Mouse (Mus musculus) heart, embryonic 11.5 days (tissue): ENCODE measurements around the gene Rtn3. TPM values are rescaled to one million over a fixed set of nuclear protein-coding genes. Genes with fewer than 3 reads are reported as not detected.
"Not testable (repeated sequence)": the region's sequence is repeated elsewhere in the genome, so short reads cannot be mapped to it uniquely, and the experiment has no call there.

Source experiments
- ATAC-seq: fragments of 200-750 bp; cut with Nextera tagmentation; replicated peaks from 2 replicates; pipeline ENCODE4 v1.8.0; 2017; ENCODE audit warnings: moderate library complexity; ENCODE audit not compliant: insufficient number of reproducible peaks, low FRiP score, low TSS enrichment
- H3K27ac ChIP-seq: fragments of 300-500 bp; sonication (generic); 2 replicates; pipeline ENCODE4 v1.5.1; 2014; ENCODE audit warnings: mild to moderate bottlenecking, low read depth, low read length
- H3K27me3 ChIP-seq: fragments of 300-500 bp; sonication (generic); 2 replicates; pipeline ENCODE4 v1.6.1; 2014; ENCODE audit warnings: mild to moderate bottlenecking, low read length, mixed read lengths; ENCODE audit not compliant: control insufficient read depth, insufficient read depth
- H3K36me3 ChIP-seq: fragments of 300-500 bp; sonication (generic); 2 replicates; pipeline ENCODE4 v1.6.1; 2014; ENCODE audit warnings: mild to moderate bottlenecking, low read length, moderate library complexity, mixed read lengths; ENCODE audit not compliant: control insufficient read depth, insufficient read depth
- H3K4me1 ChIP-seq: fragments of 300-500 bp; sonication (generic); 2 replicates; pipeline ENCODE4 v1.6.1; 2014; ENCODE audit warnings: low read length; ENCODE audit not compliant: control insufficient read depth, insufficient read depth
- H3K4me2 ChIP-seq: fragments of 300-500 bp; sonication (generic); 2 replicates; pipeline ENCODE4 v1.6.1; 2014; ENCODE audit warnings: mild to moderate bottlenecking, moderate library complexity
- H3K4me3 ChIP-seq: fragments of 300-500 bp; sonication (generic); 2 replicates; pipeline ENCODE4 v1.5.1; 2014; ENCODE audit warnings: low read depth, low read length
- H3K9ac ChIP-seq: fragments of 300-500 bp; sonication (generic); 2 replicates; pipeline ENCODE4 v1.6.1; 2014; ENCODE audit warnings: mild to moderate bottlenecking, low read depth, low read length, moderate library complexity
- H3K9me3 ChIP-seq: fragments of 300-500 bp; sonication (generic); replicated peaks from 2 replicates; pipeline ENCODE4 v1.6.1; 2016; ENCODE audit warnings: low read length; ENCODE audit not compliant: control insufficient read depth
- WGBS: fragments of 180-500 bp; shearing (Covaris S2); extraction: QIAGEN DNeasy Blood & Tissue Kit; methylation state at CpG from one replicate; pipeline ENCODE4 v1.1.7; 2014; ENCODE audit not compliant: insufficient replicate concordance; 5-methylcytosine and 5-hydroxymethylcytosine counted together
- polyA plus RNA-seq: library from polyadenylated mRNA; unstranded; fragments of >200 nt; fragmentation: Nextera tagmentation; extraction: Ambion mirVana; gene quantifications from 2 replicates; pipeline ENCODE4 v1.2.1, GENCODE M21; 2014

The Rtn3 gene
- polyA plus RNA-seq, 1 experiment from 2014 or later, result 117 TPM

DNA sequence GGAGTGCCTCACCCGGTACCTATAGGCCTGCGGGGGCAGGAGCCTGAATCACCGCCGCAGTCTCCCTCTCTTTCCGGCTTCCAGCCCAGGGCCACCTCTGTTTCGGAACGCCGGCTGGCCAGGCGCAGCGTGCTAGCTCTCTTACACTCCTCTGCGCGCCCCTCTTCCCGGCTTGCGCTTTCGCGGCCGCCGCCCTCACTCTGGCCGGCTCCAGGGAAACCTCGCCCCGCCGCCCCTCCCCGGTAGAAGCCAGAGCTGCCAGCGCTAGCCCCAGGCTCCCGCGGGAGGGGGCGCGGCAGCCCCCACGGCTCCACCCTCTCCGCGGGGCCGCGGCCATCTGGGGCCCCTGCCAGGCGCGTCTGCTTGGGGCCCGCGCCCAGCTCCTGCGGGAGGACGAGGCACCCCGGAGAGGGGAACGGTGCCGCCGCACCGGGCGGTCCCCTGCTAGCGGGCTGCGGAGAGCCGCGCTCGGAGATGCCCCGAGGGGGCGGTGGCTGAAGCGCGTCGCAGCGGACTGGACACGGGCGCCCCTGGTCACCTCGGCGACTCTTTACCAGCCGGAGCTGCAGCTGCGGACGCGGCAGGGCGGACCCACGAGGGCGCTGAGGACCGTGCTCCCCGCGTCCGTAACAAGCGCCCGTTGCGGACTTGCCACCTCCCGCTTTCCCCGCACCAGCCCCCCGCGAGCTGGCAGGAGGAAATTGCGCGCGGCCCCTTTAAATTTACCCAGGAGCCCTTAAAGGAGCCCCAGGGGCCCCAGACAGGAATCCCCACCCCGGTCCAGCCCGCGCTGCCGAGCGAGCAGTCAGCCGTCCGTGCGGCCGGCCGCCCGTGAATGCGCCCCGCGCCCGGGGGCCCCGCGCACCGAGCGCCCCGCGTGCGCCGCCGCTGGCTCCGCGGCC lies 66.0 kb downstream of the Rtn3 start, which contains the start of gene 2700081O15Rik:
Gene 2700081O15Rik, plus strand, starts transcription at position 792 of the 902 bp plus-strand sequence.
- peak within 1 kb of the TSS; percentile 90 for H3K4me3 ChIP-seq
- H3K4me2 ChIP-seq, result peak within 1 kb of the TSS; percentile 70
- peaks cover 8% of the 10 kb centered on the region for H3K36me3 ChIP-seq
- under 1% methylated on average over 91 of the region's 107 CpGs for WGBS
- peaks cover 40% of the 10 kb centered on the region for H3K4me1 ChIP-seq
- H3K27ac ChIP-seq, result peak within 1 kb of the TSS; percentile 79
- peak; percentile 72 for ATAC-seq
- H3K9ac ChIP-seq, result peak within 1 kb of the TSS; percentile 98
- no peaks in the 10 kb centered on the region for H3K27me3 ChIP-seq
- no peaks in the 10 kb centered on the region for H3K9me3 ChIP-seq

GRCm38 (mm10) chr19:7415916-7416833 lies 66.9 kb downstream of the Rtn3 start:
- Histone ChIP-seq H3K27me3 (no peaks in the 10 kb centered on the region), H3K4me1 (peaks cover 31% of the 10 kb centered on the region), H3K27ac (peak overlapping the region; percentile 79), H3K4me3 (peak overlapping the region; percentile 90), H3K9me3 (no peaks in the 10 kb centered on the region), H3K9ac (peak overlapping the region; percentile 98), H3K4me2 (peak overlapping the region; percentile 70), H3K36me3 (peaks cover 5% of the 10 kb centered on the region)
- ATAC-seq, result no peak
- 35% methylated on average over 22 of the region's 22 CpGs for WGBS

- WGBS, result 45% methylated on average over 2 of the region's 2 CpGs
- Histone ChIP-seq H3K4me1 (0 out of 2 replicates have a peak, but pooled peaks cover 5% of the 10 kb centered on the region), H3K9ac (no peak overlapping the region), H3K27ac (no peak overlapping the region), H3K27me3 (no peaks in the 10 kb centered on the region), H3K4me2 (no peak overlapping the region), H3K9me3 (no peaks in the 10 kb centered on the region; the same call in 1 of the 2 replicates), H3K4me3 (no peak overlapping the region), H3K36me3 (no peaks in the 10 kb centered on the region)
- ATAC-seq, result no peak
Measured at GRCm38 (mm10) chr19:7412361-7412760, 70.7 kb downstream of the Rtn3 start.

DNA sequence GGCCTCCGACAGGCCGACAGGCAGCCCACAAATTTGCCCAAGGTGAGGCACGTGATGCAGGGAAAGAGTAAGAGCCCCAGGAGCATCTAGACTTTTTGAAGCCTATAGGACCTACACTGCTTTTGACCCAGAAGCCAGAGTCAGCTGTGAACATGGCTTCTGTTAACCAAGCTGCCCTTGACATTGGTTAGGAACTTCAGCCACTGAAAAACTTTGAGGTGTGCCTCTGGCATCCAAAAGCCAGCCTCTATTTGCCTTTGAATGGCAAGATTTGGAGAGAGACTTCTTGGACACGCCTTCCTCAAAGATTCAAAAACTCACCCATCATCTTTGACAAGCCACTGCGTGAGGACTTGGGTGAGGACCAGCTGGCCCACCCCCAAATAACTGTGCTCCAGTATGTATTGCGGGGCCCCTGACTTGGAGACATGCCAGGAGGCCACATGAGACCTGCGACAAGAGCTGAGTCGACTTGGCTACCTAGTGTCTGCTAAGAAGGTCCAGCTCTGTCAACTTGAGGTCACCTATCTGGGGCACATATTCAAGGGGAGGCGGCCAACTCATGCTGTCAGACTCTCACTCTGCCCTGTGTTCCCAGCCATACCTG lies 78.4 kb downstream of the Rtn3 start:
- no peaks in the 10 kb centered on the region; the same call in 1 of the 2 replicates for H3K9me3 ChIP-seq
- no peaks in the 10 kb centered on the region for H3K36me3 ChIP-seq
- no peaks in the 10 kb centered on the region for H3K27me3 ChIP-seq
- no peak overlapping the region for H3K27ac ChIP-seq
- 69% methylated on average over 9 of the region's 9 CpGs for WGBS
- H3K4me2 ChIP-seq, result no peak overlapping the region
- ATAC-seq, result no peak
- H3K9ac ChIP-seq, result no peak overlapping the region
- H3K4me3 ChIP-seq, result no peak overlapping the region
- no peaks in the 10 kb centered on the region for H3K4me1 ChIP-seq

GRCm38 (mm10) chr19:7400635-7401034 lies 82.4 kb downstream of the Rtn3 start:
- Histone ChIP-seq H3K9me3 (0 out of 2 replicates have a peak, but pooled peaks cover 2% of the 10 kb centered on the region), H3K27me3 (peaks cover 5% of the 10 kb centered on the region), H3K27ac (no peak overlapping the region), H3K9ac (no peak overlapping the region), H3K4me2 (no peak overlapping the region), H3K4me3 (no peak overlapping the region), H3K36me3 (no peaks in the 10 kb centered on the region), H3K4me1 (no peaks in the 10 kb centered on the region)
- WGBS, result 59% methylated on average over 11 of the region's 11 CpGs
- no peak for ATAC-seq

DNA sequence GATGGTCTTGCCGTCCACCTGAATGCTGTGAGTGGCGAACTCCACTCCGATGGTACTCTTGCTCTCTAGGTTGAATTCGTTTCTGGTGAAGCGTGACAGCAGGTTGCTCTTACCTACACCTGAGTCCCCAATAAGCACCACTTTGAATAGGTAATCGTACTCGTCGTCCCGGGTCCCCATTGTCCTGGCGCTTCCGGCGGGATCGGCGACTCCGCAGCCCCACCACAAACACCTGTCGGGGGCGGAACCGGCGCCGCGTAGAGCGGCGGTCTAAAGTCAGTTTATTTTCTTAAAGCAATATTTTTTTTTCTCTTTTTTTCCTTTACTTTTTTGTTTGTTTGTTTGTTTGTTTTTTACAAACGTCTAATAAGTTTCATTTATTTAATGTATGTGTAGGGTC lies 84.2 kb downstream of the Rtn3 start:
- H3K4me2 ChIP-seq, H3K9me3 ChIP-seq, H3K27me3 ChIP-seq, H3K36me3 ChIP-seq, H3K4me3 ChIP-seq, H3K4me1 ChIP-seq, ATAC-seq, H3K9ac ChIP-seq, H3K27ac ChIP-seq: not testable (repeated sequence)
- WGBS, result 29% methylated on average over 24 of the region's 24 CpGs

DNA sequence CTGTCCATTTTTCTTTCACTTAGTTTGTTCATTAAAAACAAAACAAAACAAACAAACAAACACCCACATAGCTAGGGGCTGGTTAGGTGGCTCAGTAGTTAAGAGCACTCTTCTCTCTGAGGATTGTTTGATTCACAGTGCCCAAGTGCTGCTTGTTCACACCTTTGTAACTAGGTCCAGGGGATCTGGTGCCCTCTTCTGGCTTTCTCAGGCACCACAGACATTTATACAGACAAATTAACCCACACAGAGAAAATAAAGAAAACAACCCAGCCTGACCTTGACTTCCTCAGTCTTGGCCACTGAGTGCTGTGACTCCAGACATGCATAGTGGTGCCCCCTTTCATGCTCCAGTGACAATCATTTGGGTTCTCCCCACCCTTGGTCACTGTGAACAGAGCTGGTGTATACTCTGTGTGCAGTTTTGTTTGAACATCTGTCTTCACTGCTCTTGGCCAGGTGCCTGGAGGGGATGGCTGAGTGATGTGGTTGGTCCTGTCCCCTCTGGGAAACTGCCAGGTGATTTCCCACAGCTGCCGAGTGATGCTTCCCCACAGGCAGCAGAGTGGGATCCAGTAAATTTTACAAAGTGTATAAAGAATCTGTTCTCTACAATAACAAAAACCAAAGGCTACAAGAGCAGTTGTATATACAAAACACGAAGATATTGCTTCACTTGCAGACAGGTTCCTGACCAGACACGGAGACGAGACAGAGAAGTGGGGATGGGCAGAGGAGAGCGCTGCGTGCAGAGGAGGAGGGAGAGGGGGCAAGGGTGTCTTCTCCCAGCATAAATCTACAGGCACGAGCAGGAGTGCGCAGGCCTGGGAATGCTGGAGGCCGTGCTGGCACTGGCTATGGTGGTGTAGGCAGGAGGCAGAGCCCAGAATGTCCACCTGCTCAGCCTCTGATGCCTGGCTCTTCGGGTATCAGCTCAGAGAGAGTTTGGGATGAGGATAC lies 85.9 kb downstream of the Rtn3 start:
- ATAC-seq, H3K27me3 ChIP-seq, H3K9me3 ChIP-seq, H3K9ac ChIP-seq, H3K27ac ChIP-seq, H3K36me3 ChIP-seq, H3K4me3 ChIP-seq, H3K4me2 ChIP-seq, H3K4me1 ChIP-seq: not testable (repeated sequence)
- WGBS, result 70% methylated on average over 9 of the region's 10 CpGs
